Mouse (Mus musculus) gastrocnemius, adult 8-10 months (tissue): ENCODE data around the gene Mroh2a. TPM values are rescaled to one million over a fixed set of nuclear protein-coding genes. Genes with fewer than 3 reads are reported as not detected.

ENCODE experiments used
- DNase-seq, 2 experiments: peaks; one replicate each; pipeline ENCODE4 v3.0.0; 2022; ENCODE audit warnings: low spot score in 2 of 2
- total RNA-seq, 4 experiments: library from RNA; stranded (reverse); gene quantifications; 2 replicates each; pipeline ENCODE4 v1.2.4; 2022

The Mroh2a gene
- total RNA-seq, 4 experiments from 2014 or later, result not detected

- peak in 1 of 2 experiments; percentile 15 for DNase-seq
Measured at GRCm38 (mm10) chr1:88234646-88235045, 7.9 kb downstream of the Mroh2a start.

GRCm38 (mm10) chr1:88235046-88235893, 8.5 kb downstream of the Mroh2a start:
- peak in 1 of 2 experiments; percentile 37 for DNase-seq

- DNase-seq, result no peak
Measured at GRCm38 (mm10) chr1:88235894-88236415, 9.2 kb downstream of the Mroh2a start.

DNA sequence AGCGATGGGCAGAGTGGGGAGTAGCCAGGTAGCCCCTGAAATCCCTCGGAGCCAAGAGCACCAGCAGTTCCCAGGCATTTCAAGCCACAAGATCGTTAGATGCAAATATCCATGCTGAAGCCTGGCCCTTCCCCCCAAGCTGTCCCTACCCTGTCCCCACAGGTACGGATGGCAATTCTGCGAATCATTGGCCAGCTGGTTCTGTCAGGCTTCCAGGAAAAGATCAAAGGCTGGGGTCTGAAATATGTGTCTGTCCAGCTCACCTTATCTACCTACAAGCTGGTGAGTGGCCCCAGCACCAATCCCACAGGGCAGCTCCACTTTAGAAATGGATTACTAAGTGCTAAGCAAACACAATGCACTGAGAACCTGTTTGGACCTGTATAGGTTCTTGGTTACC, 10.5 kb downstream of the Mroh2a start:
- peak in 1 of 2 experiments; percentile 15 for DNase-seq

DNA sequence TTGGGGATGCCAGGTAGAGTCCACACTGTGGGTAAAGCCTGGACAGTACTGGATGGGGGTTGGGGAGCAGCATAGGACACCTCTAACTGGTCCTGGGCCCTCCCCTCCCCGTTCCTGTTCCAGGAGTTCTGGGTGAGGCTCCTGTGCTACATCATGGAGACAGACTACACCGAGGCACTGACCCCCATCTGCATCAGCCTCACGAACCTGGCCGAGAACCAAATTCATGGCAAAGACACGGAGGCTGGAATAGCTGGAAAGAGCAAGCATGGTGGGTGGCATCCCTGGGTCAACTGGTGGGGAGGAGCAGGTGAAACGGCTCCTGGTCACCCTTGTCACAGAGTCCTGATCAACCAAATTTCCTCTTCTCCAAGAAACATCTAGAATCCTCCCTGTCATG, 12.0 kb downstream of the Mroh2a start:
- no peak for DNase-seq

DNA sequence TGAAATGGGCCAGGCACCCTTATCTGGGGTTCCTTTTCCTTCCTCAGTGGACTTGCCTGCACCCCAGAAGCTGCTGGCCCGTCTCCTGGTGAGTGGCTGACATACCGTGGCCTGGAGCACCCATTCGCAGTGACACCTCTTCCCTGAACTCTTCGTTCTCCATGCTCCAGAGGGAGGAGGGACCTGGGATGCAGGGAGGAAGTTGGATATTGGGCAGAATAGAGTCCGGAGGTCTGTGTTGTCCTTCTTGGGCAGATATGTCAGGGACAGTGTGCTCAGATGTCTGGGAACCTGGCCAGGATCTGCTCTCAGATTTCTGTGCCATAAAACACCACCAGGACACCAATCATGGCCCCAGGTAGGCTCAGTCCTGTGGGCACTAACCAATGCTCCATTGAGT, 13.3 kb downstream of the Mroh2a start:
- DNase-seq, result no peak

DNA sequence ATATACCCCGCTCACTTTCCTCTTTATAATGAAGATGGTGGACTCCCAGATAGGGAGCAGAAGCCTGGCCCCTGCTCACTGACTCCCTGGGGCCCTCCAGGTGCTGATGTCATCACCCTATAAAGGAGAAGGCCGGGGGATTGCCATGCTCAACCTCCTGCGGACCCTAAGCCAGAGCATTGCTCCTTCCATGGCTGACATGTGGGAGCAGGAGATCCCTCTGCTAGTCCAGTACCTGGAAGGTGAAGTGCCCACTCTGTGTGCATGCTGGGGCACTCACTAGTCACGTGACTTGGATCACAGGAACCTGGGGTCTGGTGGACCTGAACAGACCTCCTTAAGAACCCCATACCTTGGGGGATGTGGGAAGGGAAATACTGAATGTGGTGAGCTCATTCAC, 13.8 kb downstream of the Mroh2a start:
- no peak for DNase-seq

GRCm38 (mm10) chr1:88243861-88244260, 17.1 kb downstream of the Mroh2a start:
- DNase-seq, result no peak

DNA sequence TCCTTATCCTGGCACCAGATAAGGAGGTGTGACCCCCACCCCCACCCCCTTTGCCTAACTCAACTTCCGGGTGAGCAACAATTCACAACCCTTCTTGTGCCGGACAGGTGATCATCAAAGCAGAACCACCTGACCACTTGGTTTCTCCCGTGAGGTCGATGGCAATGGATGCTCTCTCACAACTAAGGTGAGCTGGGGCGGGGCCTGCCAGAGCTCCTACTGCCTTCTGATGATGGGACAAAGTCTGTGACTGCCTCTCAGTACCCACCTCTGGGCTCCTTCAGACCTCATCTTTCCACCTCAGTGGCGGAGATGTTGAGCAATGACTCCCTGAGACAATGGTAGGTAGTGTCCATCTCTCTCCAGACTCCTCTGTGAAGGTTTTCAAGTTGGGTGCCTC, 19.1 kb downstream of the Mroh2a start:
- DNase-seq, result no peak

DNA sequence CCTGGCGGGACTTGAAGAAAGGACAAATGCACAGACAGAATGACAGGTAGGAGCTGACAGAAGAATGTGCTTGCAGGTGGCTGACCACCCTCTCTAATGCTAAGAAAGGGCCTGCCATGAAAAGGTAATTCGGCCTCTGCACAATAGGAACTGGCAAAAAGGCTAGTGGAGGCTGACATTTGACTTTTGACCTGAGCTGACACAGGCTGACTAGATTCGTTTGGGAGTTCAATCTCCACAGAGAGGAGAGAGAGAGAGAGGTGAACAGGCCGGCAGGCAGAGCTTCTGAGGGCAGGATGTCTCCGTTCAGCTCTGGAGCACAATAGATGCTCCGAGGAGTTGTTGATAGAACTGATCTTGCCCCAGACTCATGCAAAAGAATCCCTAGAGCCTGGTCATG, 19.6 kb downstream of the Mroh2a start:
- DNase-seq, result no peak

DNA sequence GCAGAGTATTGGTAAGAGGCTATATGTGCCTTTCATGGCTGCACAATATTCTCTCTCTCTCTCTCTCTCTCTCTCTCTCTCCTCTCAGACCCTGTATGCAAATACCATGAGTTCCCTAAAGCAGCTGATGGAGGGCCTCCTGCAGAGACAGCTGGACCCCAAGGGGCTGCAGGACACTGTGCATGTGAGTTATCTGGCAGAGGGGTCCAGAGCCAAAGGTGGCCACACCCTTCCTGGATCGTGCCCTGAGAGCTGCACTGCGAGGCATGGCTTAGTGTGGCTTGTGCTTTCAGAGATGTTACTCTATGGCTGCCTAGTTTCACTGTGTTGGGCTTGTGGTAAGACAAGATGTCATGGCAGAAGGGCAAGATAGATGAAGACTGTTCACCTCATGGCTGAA, 20.9 kb downstream of the Mroh2a start:
- no peak for DNase-seq

DNA sequence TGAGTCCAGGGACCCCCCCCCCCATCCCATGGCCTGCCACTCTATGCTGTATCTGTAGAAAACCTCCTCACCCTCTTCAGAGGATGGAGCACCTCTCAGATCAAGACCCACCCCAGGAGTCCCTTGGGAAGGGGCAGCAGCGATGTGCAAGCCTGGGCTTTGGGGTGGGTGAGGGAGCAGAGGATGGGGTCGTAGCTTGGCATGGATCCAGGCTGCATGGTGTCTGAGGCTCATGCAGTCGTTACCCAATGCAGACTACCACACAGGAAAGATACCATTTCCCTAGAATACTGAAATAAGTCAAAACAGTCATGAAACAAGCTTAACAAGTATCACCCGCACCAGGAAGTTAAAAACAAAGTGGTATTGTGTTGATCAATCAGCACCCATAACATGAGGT, 21.9 kb downstream of the Mroh2a start:
- DNase-seq, result no peak

DNA sequence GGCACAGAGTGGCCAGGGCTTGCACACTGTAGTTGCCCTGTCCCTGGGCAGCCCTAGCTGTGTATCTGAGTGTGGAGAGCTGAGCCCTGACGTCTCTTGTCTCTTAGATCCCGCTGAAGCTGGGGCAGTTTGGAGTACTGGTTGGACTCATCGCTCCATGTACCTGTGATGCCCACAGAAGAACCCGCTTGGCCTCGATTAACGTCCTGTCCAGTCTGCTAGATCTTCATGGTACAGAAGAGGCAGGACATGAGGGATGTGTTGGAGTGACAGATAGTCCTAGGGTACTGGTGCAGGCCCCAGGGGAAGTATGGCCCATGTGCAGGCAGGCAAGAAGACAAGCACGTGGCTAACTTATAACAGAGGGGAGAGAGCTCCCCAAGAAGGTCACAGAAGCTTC, 22.8 kb downstream of the Mroh2a start:
- DNase-seq, result no peak

- DNase-seq, result no peak
Measured at GRCm38 (mm10) chr1:88250023-88250422, 23.2 kb downstream of the Mroh2a start.

- DNase-seq, result no peak
Measured at GRCm38 (mm10) chr1:88253106-88253505, 26.3 kb downstream of the Mroh2a start.

- no peak for DNase-seq
Measured at GRCm38 (mm10) chr1:88253540-88253939, 26.8 kb downstream of the Mroh2a start.

DNA sequence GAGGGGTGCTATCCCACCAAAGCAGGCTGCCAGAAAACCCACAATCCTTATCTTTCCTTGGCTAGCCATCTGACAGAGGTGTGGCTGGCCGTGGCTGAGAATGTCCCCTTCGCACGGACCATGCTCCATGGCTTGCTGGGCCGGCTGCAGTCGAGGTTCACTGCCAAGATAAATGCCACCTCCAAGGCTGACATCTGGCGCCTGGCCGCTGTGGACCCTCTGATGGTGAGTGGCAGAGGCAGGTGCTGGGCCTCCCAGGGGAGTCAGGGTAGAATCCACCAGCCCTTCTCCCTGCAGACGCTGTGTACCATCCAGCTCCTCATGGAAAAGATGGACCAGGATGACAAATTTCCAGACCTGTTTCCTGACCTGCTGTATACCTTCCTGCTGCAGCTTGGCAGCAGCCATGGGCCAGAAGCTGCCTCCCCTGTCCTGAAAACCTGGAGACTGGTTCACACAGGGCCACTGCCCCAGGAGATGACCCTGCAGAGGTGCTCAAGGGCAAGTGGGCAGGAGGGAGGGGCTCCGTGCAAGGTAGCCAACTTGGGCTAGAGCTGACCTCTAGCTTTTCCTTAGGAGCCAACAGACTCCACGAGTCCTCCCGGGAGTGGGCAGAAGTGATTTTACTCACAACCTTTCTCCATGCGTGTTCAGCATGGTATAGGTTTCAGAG, 28.1 kb downstream of the Mroh2a start:
- no peak for DNase-seq

DNA sequence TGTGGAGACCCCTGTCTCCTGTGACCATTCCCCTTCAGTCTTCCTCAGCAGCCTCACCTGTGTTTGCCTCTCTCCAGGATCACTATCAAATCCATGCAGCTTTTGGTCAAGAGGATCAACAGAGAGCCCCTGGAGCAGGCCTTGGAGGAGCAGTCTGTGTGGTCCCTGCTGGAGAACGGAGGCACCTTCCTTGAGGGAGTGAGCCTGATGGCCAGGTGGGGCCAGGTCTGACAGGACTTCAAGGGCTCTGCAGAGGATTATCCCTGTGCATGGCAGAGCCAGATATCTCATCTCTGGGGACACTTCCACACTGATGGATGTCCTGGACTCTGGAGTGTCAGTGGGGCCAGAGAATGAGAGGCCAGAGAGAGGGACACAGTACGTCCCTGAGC, 28.7 kb downstream of the Mroh2a start:
- no peak for DNase-seq

- no peak for DNase-seq
Measured at GRCm38 (mm10) chr1:88255989-88256754, 29.4 kb downstream of the Mroh2a start.

DNA sequence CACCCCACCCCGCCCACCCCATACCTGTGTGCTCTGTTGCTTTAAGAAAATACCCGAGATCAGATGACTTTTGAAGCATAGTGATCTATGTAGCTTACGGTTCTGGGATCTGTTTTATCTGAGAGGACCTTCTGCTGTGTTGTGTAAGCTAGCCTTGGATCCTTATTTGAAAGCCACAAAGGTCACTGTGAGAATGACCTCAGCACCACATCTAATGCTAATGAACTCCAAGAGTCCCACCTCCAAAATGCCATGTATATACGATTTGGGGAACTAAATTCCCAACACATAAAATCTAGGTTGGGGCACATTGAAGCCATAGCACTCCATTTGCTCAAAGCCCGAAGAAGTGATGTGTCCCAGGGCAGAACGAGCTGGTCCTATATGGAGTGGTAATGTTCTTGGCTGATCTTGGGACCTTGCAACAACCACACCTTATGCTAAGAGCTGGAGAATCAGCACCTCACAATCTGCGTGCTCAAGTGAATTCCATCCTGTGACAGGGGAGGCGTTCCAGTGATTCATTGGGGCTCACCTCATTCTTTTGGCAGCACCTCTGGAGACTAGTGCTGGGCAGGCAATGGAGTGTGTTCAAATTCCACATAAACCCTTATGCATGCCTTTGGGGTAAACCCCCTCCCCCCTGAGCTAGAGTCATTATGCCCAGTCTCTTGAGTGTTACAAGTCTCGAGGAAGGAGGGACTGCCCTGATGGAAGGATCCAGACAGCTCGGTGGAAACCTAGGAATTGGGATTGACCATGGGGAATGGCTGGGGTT, 30.3 kb downstream of the Mroh2a start:
- no peak for DNase-seq

- DNase-seq, result no peak
Measured at GRCm38 (mm10) chr1:88257681-88258080, 30.9 kb downstream of the Mroh2a start.
